Mouse (Mus musculus) hindbrain, embryonic 14.5 days (tissue): ENCODE measurements around the gene Gngt2. TPM values are rescaled to one million over a fixed set of nuclear protein-coding genes. Genes with fewer than 3 reads are reported as not detected.

Experiments
- ATAC-seq: fragments of 200-750 bp; cut with Nextera tagmentation; 2 replicates; pipeline ENCODE4 v1.8.0; 2017; ENCODE audit warnings: moderate number of reproducible peaks, mild to moderate bottlenecking, moderate TSS enrichment, moderate library complexity; ENCODE audit not compliant: low FRiP score
- DNase-seq: peaks from one replicate; pipeline ENCODE4 v3.0.0-alpha.2; 2015; ENCODE audit warnings: low spot score
- H3K27ac ChIP-seq: fragments of 300-500 bp; sonication (generic); 2 replicates; pipeline ENCODE4 v1.5.1; 2014; ENCODE audit warnings: mild to moderate bottlenecking, moderate library complexity
- H3K27me3 ChIP-seq: fragments of 300-500 bp; sonication (generic); 2 replicates; pipeline ENCODE4 v1.6.1; 2014; ENCODE audit warnings: mild to moderate bottlenecking, low read length, mixed read lengths; ENCODE audit not compliant: control insufficient read depth, insufficient read depth
- H3K36me3 ChIP-seq: fragments of 300-500 bp; sonication (generic); replicated peaks from 2 replicates; pipeline ENCODE4 v1.6.1; 2014; ENCODE audit not compliant: control insufficient read depth, insufficient read depth
- H3K4me1 ChIP-seq: fragments of 300-500 bp; sonication (generic); replicated peaks from 2 replicates; pipeline ENCODE4 v1.6.1; 2014; ENCODE audit warnings: antibody characterized with exemption, low read length, mixed read lengths; ENCODE audit not compliant: control insufficient read depth, insufficient read depth
- H3K4me2 ChIP-seq: fragments of 300-500 bp; sonication (generic); replicated peaks from 2 replicates; pipeline ENCODE4 v1.6.1; 2014; ENCODE audit warnings: mild to moderate bottlenecking, moderate library complexity
- H3K4me3 ChIP-seq: fragments of 300-500 bp; sonication (generic); replicated peaks from 2 replicates; pipeline ENCODE4 v1.5.1; 2014; ENCODE audit warnings: mild to moderate bottlenecking, low read length
- H3K9ac ChIP-seq: fragments of 300-500 bp; sonication (generic); 2 replicates; pipeline ENCODE4 v1.6.1; 2014
- H3K9me3 ChIP-seq: fragments of 300-500 bp; sonication (generic); 2 replicates; pipeline ENCODE4 v1.6.1; 2016; ENCODE audit warnings: low read length; ENCODE audit not compliant: control insufficient read depth
- WGBS: fragments of 180-500 bp; shearing (Covaris S2); extraction: QIAGEN DNeasy Blood & Tissue Kit; methylation state at CpG from one replicate; pipeline ENCODE4 v1.1.7; 2014; 5-methylcytosine and 5-hydroxymethylcytosine counted together
- polyA plus RNA-seq: library from polyadenylated mRNA; unstranded; fragments of >200 nt; fragmentation: Nextera tagmentation; extraction: Ambion mirVana; gene quantifications from 2 replicates; pipeline ENCODE4 v1.2.1, GENCODE M21; 2014

Gene Gngt2
- polyA plus RNA-seq, 1 experiment from 2014 or later: 2.4 TPM

DNA sequence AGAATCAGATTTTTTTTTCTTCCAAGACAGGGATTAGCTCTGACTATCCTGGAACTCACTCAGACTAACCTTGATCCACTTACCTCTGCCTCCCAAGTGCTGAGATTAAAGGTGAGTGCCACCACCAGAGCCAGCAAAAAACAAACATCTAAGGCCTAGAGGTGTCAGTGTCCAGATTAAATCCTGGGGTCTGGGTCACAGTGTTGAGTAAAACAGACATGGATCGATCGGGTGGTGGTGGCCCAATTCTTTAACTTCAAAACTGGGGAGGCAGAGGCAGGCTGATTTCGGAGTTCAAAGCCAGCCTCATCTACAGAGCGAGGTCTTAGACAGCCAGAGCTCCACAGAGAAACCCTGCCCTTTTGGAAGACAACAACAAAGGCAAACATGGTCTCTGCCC lies 14.6 kb upstream of the Gngt2 start:
- Histone ChIP-seq H3K4me1 (no peaks in the 10 kb centered on the region; the same call in 1 of the 2 replicates), H3K9me3 (no peaks in the 10 kb centered on the region), H3K4me3 (no peak overlapping the region), H3K9ac (no peak overlapping the region), H3K27ac (no peak overlapping the region), H3K36me3 (no peaks in the 10 kb centered on the region), H3K27me3 (peaks cover 35% of the 10 kb centered on the region), H3K4me2 (no peak overlapping the region)
- ATAC-seq: no peak
- 93% methylated on average over 4 of the region's 4 CpGs for WGBS
- no peak for DNase-seq

GRCm38 (mm10) chr11:95824071-95824876 lies 12.7 kb upstream of the Gngt2 start, which contains the start of gene Phospho1:
Phospho1 (plus strand) TSS chr11:95824499.
- peak; percentile 97 for ATAC-seq
- Histone ChIP-seq H3K9me3 (no peaks in the 10 kb centered on the region), H3K27me3 (peaks cover 52% of the 10 kb centered on the region), H3K27ac (no peak within 1 kb of the TSS), H3K36me3 (no peaks in the 10 kb centered on the region), H3K4me1 (no peaks in the 10 kb centered on the region; the same call in 1 of the 2 replicates), H3K4me3 (peak within 1 kb of the TSS; percentile 54), H3K9ac (peak within 1 kb of the TSS; percentile 61), H3K4me2 (peak within 1 kb of the TSS; percentile 75)
- DNase-seq: peak; percentile 91
- WGBS: 0% methylated on average over 58 of the region's 78 CpGs

- H3K27ac ChIP-seq: no peak overlapping the region
- H3K4me2 ChIP-seq: peak overlapping the region; percentile 75
- WGBS: 1% methylated on average over 11 of the region's 11 CpGs
- no peak for DNase-seq
- H3K4me1 ChIP-seq: no peaks in the 10 kb centered on the region; the same call in 1 of the 2 replicates
- peak overlapping the region; percentile 54 for H3K4me3 ChIP-seq
- H3K27me3 ChIP-seq: peaks cover 58% of the 10 kb centered on the region
- ATAC-seq: no peak; the same call in 1 of the 2 replicates
- no peaks in the 10 kb centered on the region for H3K36me3 ChIP-seq
- H3K9me3 ChIP-seq: no peaks in the 10 kb centered on the region
- H3K9ac ChIP-seq: peak overlapping the region; percentile 61
These were observed 12.2 kb upstream of the Gngt2 start for GRCm38 (mm10) chr11:95824877-95825243.

- DNase-seq: no peak
- ATAC-seq: no peak
- no peaks in the 10 kb centered on the region for H3K9me3 ChIP-seq
- no peaks in the 10 kb centered on the region for H3K36me3 ChIP-seq
- no peak overlapping the region for H3K4me3 ChIP-seq
- H3K27me3 ChIP-seq: peaks cover 65% of the 10 kb centered on the region
- 48% methylated on average over 3 of the region's 3 CpGs for WGBS
- peaks cover 4% of the 10 kb centered on the region; the same call in 1 of the 2 replicates for H3K4me1 ChIP-seq
- no peak overlapping the region for H3K27ac ChIP-seq
- H3K4me2 ChIP-seq: no peak overlapping the region
- H3K9ac ChIP-seq: no peak overlapping the region
These were observed 11.4 kb upstream of the Gngt2 start for GRCm38 (mm10) chr11:95825625-95826024.

DNA sequence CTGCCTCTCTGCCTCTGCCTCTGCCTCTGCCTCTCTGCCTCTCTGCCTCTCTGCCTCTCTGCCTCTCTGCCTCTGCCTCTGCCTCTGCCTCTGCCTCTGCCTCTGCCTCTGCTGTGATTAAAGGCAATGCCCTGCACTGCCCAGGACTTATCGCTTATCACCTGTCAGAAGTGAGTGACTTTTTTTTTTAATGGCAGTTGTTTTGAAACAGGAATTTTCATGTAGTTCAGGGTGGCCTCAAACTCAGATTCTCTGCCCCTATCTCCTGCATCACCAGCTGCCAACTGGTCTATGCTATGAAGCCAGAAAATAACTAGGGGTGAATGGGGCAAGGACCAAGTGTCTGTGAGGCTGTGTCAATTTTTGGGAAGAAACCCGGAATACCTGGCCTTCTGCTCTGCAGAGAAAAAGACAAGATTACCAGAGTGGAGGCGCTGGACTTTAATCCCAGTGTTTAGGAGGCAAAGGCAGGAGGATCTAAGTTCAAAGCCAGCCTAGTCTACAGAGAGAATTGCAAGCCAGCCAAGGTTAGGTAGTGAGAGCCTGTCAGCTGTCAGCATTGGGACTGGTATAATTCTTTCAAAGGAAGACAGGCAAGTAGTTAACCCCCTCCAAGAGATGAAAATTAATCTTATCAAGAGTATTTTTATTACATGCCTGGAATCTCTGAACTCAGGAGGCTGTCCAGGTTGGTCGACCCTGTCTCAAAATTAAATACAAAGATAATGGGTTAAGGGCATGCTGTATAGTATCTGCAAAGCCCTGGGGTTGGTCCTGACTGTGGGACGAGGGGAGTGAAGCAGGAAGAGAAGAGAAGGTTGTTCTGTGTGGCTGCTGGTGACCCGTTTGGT lies 10.5 kb upstream of the Gngt2 start:
- H3K4me2 ChIP-seq: no peak overlapping the region
- H3K9me3 ChIP-seq: no peaks in the 10 kb centered on the region
- no peak overlapping the region for H3K27ac ChIP-seq
- no peak overlapping the region for H3K4me3 ChIP-seq
- ATAC-seq: no peak
- peaks cover 11% of the 10 kb centered on the region; the same call in 1 of the 2 replicates for H3K4me1 ChIP-seq
- DNase-seq: no peak
- 55% methylated on average over 6 of the region's 6 CpGs for WGBS
- H3K27me3 ChIP-seq: peaks cover 75% of the 10 kb centered on the region
- no peaks in the 10 kb centered on the region for H3K36me3 ChIP-seq
- no peak overlapping the region for H3K9ac ChIP-seq

DNA sequence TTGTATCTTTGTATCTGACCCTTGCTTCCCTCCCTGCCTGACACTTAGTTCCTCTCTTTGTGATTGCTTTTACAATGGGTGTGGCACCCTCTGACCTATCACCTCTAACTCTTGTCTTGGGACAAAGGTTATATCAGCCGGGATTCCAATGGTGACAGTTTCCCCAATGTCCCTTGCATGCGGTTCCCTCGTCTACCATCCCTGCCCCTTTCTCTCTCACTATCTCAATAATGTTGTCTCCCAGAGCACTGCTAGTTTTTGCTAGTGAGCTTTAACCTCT lies 9.9 kb upstream of the Gngt2 start:
- H3K36me3 ChIP-seq: no peaks in the 10 kb centered on the region
- H3K27me3 ChIP-seq: peaks cover 80% of the 10 kb centered on the region
- no peak for DNase-seq
- no peak for ATAC-seq
- H3K9ac ChIP-seq: no peak overlapping the region
- no peak overlapping the region for H3K4me2 ChIP-seq
- H3K4me1 ChIP-seq: peaks cover 11% of the 10 kb centered on the region; the same call in 1 of the 2 replicates
- H3K27ac ChIP-seq: no peak overlapping the region
- no peak overlapping the region for H3K4me3 ChIP-seq
- 17% methylated on average over 3 of the region's 3 CpGs for WGBS
- no peaks in the 10 kb centered on the region for H3K9me3 ChIP-seq

DNA sequence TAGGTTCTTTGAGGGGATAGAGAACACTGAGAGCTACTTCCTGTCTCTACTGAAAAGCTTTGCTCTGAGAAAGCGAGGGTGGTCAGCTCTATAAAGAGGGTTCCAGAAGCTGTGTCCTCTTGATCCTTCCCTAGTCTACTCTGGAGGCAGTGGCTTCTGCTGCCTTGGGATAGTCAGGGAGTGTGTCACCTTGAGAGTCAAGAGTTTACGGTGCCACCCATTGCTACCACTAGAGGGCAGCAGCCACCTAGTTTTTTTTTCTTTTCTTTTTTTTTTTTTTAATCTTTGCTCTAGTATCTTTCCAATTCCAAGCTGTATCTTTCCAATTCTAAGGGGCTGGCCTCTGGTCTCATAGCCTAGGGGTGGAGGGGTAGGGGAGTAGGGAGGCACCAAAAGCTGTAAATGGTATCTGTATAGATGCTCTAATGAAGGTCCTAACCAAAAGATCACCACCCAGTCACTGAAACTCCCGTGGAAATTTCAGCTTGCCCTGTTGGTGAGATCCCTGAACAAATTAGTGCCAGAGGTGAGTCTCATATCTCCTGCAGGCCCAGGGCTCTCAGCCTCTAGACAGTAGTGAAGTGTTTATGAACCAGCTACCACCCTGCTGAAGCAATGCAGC lies 9.4 kb upstream of the Gngt2 start:
- Histone ChIP-seq H3K4me2 (no peak overlapping the region), H3K27ac (no peak overlapping the region), H3K27me3 (peaks cover 83% of the 10 kb centered on the region), H3K36me3 (no peaks in the 10 kb centered on the region), H3K4me3 (no peak overlapping the region), H3K4me1 (peaks cover 11% of the 10 kb centered on the region; the same call in 1 of the 2 replicates), H3K9ac (no peak overlapping the region), H3K9me3 (no peaks in the 10 kb centered on the region)
- WGBS: 18% methylated on average over 3 of the region's 3 CpGs
- DNase-seq (peak; percentile 87), ATAC-seq (no peak)

DNA sequence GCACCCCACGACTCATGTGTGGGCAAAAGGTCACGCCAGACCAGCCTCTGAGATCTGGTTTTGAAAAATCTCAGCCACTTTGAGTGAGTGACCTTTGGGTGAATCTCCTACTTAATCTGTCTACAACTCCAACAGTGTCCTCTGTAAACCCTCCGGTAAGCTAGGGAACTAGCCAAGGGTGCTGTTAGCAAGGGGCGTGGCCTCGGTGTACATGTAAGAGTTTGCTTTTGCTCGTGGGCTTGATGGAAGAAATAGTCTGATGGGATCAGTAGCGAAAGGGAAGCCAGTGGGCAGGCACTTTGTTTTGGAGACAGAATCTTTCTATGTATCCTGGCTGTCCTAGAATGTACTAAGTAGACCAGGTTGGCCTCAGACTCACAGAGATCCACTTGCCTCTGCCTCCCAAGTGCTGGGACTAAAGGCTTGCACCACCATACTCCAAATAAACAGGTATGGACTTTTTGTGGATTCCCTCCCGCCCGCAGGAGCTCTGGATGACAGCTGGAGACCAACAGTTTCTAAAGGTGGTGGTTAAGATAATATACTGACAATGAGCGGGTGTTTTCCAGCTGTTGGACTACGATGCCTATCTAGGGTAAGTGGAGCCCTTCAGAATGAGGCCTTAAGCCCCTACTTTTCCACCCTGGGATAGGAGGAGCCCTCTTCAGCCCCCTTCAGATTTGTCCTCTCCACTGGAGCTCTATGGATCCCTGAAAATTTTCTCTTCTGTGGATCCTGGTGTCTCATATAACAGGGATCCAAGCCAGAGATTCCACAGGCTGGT lies 8.6 kb upstream of the Gngt2 start:
- 81% methylated on average over 11 of the region's 11 CpGs for WGBS
- ATAC-seq (no peak), DNase-seq (no peak)
- H3K4me2 ChIP-seq: no peak overlapping the region
- H3K27me3 ChIP-seq: peaks cover 83% of the 10 kb centered on the region
- peaks cover 11% of the 10 kb centered on the region; the same call in 1 of the 2 replicates for H3K4me1 ChIP-seq
- no peaks in the 10 kb centered on the region for H3K36me3 ChIP-seq
- no peaks in the 10 kb centered on the region for H3K9me3 ChIP-seq
- H3K4me3 ChIP-seq: no peak overlapping the region
- H3K9ac ChIP-seq: no peak overlapping the region
- no peak overlapping the region for H3K27ac ChIP-seq
